Mouse (Mus musculus): ENCODE results near the gene Plekha1. TPM values are rescaled to one million over a fixed set of nuclear protein-coding genes. Genes with fewer than 3 reads are reported as not detected.

Plekha1 gene
- total RNA-seq (2017): 10.2 and 16.6 TPM in 2 replicates

DNA sequence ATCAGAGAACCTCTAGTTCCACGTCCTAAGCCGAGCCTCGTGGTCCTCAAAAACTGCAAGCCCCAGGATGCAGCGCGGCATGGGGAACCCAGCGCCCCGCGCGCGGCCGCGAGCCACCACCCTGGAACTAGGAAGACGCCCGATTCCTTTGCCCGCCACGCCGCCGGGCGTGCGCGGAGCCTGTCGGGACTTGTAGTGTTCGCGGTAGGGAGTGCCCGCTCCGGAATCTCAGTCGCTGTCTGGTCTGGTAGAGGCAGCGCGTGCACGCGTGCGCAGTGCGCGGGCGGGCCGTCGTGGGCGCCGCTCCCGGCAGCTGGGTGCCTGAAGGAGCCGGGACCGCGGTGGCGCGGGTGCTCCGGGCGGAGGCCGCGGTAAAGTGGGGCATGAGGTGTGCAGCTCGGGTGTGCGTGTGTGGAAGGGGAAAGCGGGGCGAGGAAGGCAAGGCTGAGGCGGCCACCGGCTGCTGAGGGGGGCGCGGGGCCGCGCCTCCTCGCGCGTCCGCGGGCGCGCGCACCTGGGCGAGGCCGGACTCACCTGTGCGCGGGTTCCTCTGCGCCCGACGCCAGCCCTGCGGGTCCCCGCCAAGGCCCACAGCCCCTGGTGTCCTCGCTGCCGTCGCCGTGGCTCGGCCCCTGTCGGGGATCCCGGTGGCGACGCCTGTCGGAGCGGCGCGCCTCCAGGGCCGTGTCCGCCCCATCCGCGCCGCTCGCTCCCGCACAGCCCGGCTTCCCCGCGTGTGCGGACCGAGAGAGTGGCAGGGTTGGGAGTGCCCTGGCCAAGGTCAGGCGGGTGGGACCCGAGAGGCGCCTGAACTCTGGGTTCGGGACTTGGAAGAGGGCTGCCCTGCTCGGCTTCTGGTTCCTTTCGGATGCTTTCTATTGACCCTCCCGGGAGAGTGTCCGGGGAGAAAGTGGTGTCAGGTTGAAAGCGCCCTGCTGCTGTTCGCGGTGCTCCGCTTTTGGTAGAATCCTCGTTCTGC lies at the start of gene Plekha1:
Gene Plekha1 (plus strand): TSS at position 144 of the 979 bp plus-strand sequence.
- peak; percentile 98 for ATAC-seq (replicated peaks; ENCODE audit: low read depth, poor library complexity, severe bottlenecking)

DNA sequence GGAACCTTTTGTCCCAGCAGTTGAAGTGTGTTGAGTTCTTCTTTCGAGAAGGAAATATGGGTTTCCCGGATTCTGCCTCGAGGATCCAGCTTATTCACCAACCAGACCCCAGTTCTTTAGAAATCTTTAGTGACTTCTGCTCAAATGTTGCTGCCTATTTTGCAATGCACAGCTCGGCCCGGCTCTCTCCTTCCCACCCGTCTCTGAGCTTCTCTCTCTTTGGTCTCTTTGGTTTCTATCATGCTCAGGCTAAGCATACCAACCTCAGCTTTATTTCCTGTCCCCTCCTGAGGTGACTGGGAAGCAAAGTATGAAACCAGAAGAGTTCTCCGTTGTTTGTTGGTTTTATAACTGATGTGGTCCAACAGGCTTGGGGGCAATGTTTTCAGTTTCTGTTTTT lies 49.3 kb upstream of the Plekha1 start:
- peak; percentile 61 for ATAC-seq (replicated peaks; ENCODE audit: low read depth, poor library complexity, severe bottlenecking)

DNA sequence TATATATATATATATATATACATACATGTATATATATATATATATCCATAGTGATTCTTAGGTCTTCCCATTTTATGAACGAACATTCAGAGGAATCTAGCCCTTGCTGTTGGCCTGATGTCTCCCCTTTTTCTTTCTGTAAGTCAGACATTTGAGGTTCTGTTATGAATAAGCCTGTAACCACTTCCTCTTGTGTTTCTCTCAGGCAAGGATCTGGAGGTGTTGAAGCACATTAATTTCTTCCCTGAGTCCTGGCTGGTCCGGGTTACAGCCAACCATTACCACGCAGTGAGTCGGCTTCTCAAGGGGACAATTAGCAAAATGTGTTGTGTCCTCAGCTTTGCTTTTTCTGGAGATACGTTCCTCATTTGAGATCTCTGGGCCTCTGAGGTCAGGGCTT lies 46.7 kb upstream of the Plekha1 start:
- peak; percentile 75 for ATAC-seq (replicated peaks; ENCODE audit: low read depth, poor library complexity, severe bottlenecking)

DNA sequence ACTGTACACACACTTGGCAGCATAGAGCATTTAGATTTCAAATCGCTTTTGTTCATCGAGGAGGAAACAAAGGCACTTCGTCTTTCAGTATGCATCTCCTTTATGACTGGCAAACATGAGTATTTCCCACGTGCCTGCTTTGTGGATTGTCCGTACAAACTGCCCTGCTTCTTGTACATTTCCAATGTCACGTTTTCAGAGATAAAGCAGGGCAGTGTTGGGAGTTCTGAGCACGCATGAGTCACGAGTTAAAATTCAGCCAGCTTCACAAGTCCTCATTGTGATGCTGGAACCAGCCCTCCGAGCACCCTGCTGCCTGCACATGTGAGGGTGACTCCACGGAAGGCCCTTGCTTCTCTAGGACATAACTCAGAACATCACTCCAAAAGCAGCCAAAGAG lies 45.9 kb upstream of the Plekha1 start:
- ATAC-seq (replicated peaks; ENCODE audit: low read depth, poor library complexity, severe bottlenecking): no peak

- no peak for ATAC-seq (replicated peaks; ENCODE audit: low read depth, poor library complexity, severe bottlenecking)
Measured at GRCm38 (mm10) chr7:130823992-130824391, 41.6 kb upstream of the Plekha1 start.

DNA sequence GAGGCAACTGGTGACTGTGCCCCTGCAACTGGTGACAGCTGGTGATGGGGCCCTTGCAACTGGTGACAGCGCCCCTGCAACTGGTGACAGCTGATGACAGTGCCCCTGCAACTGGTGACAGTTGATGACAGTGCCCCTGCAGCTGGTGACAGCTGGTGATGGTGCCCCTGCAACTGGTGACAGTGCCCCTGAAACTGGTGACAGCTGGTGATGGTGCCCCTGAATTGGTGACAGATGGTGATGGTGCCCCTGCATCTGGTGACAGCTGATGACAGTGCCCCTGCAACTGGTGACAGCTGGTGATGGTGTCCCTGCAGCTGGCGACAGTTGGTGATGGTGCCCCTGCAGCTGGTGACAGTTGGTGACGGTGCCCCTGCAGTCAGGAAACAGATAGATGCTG lies 39.2 kb upstream of the Plekha1 start:
- peak; percentile 30 for ATAC-seq (replicated peaks; ENCODE audit: low read depth, poor library complexity, severe bottlenecking)

DNA sequence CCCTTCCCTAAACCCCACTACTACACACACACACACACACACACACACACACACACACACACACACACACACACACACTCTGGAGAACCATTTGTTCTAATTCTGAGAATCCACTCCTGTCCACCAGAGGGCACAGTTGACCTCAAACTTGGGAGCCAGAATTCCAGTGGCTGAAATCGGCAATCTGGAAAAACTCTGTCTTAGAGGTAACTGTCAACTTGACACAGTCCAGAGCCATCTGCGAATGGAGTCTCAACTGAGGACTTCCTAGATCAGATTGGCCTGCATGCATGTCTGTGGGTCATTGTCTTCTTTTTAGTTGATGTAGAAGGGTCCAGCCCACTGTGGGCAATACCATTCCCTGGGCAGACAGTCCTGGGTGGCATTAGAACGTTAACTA lies 38.1 kb upstream of the Plekha1 start:
- ATAC-seq (replicated peaks; ENCODE audit: low read depth, poor library complexity, severe bottlenecking): no peak; the same call in 1 of the 2 replicates

DNA sequence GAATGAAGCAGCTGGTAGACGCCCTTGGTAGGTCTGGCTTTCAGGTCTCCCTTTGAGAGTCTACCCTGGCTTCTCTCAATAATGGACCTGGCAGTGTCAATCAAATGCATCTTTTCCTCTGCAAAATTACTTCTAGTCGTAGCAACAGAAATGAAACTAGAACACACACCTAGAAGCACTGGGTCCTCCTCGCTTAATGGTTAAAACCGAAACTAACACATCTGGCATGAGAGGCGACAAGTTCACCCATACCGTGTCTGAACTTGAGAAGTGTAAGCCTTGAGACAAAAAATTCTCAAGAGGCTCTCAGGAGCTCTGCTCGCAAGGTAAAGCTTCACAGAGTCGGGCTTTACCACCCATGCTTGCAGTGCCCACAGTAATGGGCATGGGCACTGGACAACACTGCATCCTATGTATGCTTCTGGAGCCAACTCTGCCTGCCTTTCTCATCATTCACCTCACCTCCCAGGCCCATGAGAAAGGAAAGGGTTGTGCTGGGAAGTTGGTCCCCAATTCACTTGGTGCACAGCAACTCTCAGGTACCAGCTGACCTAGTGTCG lies 37.6 kb upstream of the Plekha1 start:
- ATAC-seq (replicated peaks; ENCODE audit: low read depth, poor library complexity, severe bottlenecking): no peak

DNA sequence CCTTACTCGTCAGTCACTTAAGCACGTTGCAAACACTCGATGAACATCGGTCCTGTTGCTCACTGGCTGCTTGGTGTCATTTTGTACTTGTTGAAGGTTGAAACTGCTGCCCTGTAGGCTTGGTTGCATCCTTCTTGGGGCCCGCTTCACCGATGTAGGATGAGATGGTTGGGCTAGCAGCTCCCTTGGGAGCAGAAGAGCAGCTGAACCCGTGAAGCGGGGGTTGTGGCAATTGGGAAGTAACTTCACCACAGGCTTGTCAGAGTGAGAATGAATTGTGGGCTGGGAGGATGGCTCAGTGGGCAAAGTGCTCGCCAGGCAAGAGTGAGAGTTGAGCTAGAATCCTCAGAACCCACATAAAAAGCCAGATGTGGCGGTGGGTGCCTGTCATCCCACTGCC lies 37.1 kb upstream of the Plekha1 start:
- peak; percentile 56 for ATAC-seq (replicated peaks; ENCODE audit: low read depth, poor library complexity, severe bottlenecking)

DNA sequence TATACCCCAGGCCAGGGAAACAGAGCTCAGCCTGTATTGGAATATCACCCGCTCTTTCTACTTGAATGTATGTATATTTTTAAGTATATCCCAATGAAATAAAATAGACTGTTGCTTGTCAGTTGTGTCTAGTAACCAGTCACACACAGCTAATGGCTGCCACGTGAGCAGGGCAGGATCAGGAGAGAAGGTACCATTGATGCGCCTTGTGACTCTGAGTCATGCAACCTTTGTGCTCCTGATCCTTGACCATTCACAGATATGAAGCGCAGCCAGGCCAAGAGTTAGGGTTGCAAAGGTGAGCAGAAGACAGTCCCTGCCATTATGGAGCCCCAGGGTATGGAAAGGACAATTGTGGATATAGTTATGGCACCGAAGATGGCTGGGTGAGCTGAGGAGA lies 34.0 kb upstream of the Plekha1 start:
- ATAC-seq (replicated peaks; ENCODE audit: low read depth, poor library complexity, severe bottlenecking): no peak

- ATAC-seq (replicated peaks; ENCODE audit: low read depth, poor library complexity, severe bottlenecking): peak; percentile 100
Measured at GRCm38 (mm10) chr7:130834299-130834698, 31.3 kb upstream of the Plekha1 start.

GRCm38 (mm10) chr7:130834958-130835861 lies 30.3 kb upstream of the Plekha1 start:
- no peak for ATAC-seq (replicated peaks; ENCODE audit: low read depth, poor library complexity, severe bottlenecking)

DNA sequence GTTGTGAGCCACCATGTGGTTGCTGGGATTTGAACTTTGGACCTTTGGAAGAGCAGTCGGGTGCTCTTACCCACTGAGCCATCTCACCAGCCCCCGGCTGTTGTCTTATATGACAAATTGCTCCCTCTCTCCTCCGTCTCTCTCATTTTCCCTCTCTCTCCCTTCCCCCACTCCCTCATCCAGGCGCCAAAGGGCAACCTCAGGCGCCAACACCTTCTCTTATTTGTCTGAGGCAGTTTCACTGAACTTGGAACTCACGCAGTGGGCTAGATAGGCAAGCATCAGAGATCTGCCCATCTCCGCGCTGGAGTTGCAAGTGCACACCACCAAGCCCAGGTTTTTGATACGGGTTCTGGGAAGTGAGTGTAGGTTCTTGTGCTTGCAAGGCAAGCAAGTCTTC lies 29.5 kb upstream of the Plekha1 start:
- ATAC-seq (replicated peaks; ENCODE audit: low read depth, poor library complexity, severe bottlenecking): no peak

GRCm38 (mm10) chr7:130837941-130838657 lies 27.5 kb upstream of the Plekha1 start:
- ATAC-seq (replicated peaks; ENCODE audit: low read depth, poor library complexity, severe bottlenecking): no peak

DNA sequence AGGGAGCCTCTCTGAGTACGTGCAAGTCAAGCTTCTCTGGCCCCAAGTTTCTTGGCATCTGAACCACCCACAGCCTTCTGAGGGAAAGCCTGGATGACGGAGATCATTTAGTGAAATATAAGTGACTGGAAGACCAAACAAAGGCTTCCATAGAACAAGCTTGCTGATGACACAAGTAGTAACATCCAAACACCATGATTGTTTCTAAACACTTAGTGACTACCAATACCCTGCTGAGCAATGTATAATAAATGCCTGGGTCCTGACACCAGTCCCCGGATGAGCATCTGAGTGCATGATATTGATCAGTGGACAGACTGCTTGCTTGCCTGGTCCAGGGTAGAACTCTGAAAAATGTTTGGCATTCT lies 26.9 kb upstream of the Plekha1 start:
- no peak for ATAC-seq (replicated peaks; ENCODE audit: low read depth, poor library complexity, severe bottlenecking)

GRCm38 (mm10) chr7:130839380-130840100 lies 26.0 kb upstream of the Plekha1 start:
- ATAC-seq (replicated peaks; ENCODE audit: low read depth, poor library complexity, severe bottlenecking): peak; percentile 75

DNA sequence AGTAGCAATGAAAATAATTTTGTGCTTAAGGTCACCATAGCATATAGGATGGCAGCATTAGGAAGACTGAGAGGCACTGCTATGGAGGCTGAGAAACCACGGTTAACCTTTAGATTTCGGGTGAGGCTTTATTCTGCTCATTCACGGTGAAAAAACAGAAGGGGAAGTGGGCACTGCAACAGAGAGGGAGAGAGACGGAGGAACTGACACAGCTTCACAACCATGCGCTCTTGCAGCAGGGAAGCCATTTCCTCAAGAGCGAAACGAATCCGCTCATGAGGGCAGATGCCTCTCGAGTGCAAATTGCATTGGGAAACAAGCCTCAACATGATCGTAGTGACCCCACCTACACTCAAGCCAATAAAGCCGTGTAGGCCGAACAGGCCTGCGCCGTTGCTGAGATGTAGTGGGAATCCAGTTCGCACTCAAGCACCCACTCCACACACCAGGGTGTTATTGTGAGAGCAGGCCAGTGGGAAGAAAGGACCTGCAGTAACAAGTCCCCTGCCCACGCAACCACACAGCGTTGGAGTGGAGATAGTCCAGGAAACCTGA lies 18.3 kb upstream of the Plekha1 start:
- peak; percentile 93 for ATAC-seq (replicated peaks; ENCODE audit: low read depth, poor library complexity, severe bottlenecking)

DNA sequence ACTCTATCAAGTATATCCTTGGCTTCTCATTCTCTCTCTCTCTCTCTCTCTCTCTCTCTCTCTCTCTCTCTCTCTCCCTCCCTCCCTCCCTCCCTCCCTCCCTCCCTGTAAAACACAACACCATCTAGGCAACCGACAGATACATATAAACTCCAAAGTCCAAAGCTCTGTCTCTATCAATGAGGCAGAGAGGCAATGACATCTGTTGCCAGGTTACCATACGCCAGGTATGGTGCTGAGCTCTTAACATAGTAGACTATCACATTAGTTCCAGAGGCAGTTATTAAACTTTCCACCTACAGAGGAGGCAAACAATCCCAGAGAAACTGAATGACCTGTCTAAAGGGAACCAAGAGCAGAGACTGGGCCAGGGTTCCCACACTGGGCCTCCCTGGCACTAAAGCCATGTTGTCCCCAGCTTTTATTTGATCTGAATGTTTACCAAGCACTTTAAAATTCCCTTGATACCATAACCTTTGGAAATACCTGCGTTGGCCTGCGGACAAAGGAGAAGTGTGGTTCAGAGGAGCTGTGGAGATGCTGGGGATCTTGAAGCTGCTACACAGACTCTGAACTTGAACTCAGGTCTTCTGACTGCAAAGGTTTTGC lies 10.8 kb upstream of the Plekha1 start:
- no peak for ATAC-seq (replicated peaks; ENCODE audit: low read depth, poor library complexity, severe bottlenecking)

DNA sequence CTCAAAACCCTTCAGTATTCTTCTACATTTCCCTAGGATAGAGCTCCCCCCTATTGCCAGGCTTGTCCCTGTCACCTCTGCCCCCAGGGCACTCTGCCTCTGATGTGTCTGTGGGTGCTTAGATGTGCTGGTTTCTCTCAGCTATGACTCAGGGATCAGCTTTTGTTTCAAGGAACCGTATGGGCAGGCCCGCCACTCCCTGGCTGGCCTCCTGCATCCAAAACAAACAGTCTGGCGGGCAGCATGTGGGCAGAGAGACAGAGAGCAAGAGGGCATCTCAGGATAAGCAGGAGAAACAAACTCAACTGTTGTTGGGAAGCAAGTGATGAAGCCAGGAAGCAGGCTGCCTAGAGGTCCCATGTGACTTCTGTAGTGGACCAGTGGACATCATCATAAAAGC lies 9.9 kb upstream of the Plekha1 start:
- no peak for ATAC-seq (replicated peaks; ENCODE audit: low read depth, poor library complexity, severe bottlenecking)
